Mouse (Mus musculus) c-Kit-positive CD71-positive TER-119-positive erythroid progenitor cells, embryonic 14.5 days (primary cell): ENCODE measurements around the gene Dysf.

ENCODE experiments used
- DNase-seq: peaks from one replicate; pipeline ENCODE4 v3.0.0-alpha.2; 2013; ENCODE audit warnings: low spot score

The Dysf gene

GRCm38 (mm10) chr6:84119731-84120530, 111.5 kb downstream of the Dysf start:
- no peak for DNase-seq

GRCm38 (mm10) chr6:84124609-84125008, 116.2 kb downstream of the Dysf start:
- no peak for DNase-seq

- no peak for DNase-seq
Measured at GRCm38 (mm10) chr6:84125101-84125500, 116.7 kb downstream of the Dysf start.

- DNase-seq = no peak
Measured at GRCm38 (mm10) chr6:84128229-84128628, 119.8 kb downstream of the Dysf start.

GRCm38 (mm10) chr6:84130867-84131266, 122.5 kb downstream of the Dysf start:
- no peak for DNase-seq

GRCm38 (mm10) chr6:84131539-84131938, 123.1 kb downstream of the Dysf start:
- DNase-seq = no peak

- no peak for DNase-seq
Measured at GRCm38 (mm10) chr6:84133053-84133452, 124.7 kb downstream of the Dysf start.

GRCm38 (mm10) chr6:84133996-84134721, 125.8 kb downstream of the Dysf start:
- DNase-seq = no peak

GRCm38 (mm10) chr6:84134722-84135394, 126.5 kb downstream of the Dysf start:
- no peak for DNase-seq

- DNase-seq = no peak
Measured at GRCm38 (mm10) chr6:84135709-84136108, 127.3 kb downstream of the Dysf start.

- no peak for DNase-seq
Measured at GRCm38 (mm10) chr6:84136345-84136744, 128.0 kb downstream of the Dysf start.

- no peak for DNase-seq
Measured at GRCm38 (mm10) chr6:84139932-84140331, 131.5 kb downstream of the Dysf start.

- DNase-seq = no peak
Measured at GRCm38 (mm10) chr6:84142481-84142880, 134.1 kb downstream of the Dysf start.

- DNase-seq = no peak
Measured at GRCm38 (mm10) chr6:84143328-84143727, 134.9 kb downstream of the Dysf start.

- no peak for DNase-seq
Measured at GRCm38 (mm10) chr6:84144393-84144792, 136.0 kb downstream of the Dysf start.

GRCm38 (mm10) chr6:84147206-84148004, 139.0 kb downstream of the Dysf start:
- DNase-seq = no peak

GRCm38 (mm10) chr6:84148470-84148869, 140.1 kb downstream of the Dysf start:
- DNase-seq = no peak

GRCm38 (mm10) chr6:84154508-84154907, 146.1 kb downstream of the Dysf start:
- no peak for DNase-seq

GRCm38 (mm10) chr6:84155765-84156164, 147.4 kb downstream of the Dysf start:
- no peak for DNase-seq

- no peak for DNase-seq
Measured at GRCm38 (mm10) chr6:84156481-84157025, 148.2 kb downstream of the Dysf start.

GRCm38 (mm10) chr6:84159046-84159445, 150.7 kb downstream of the Dysf start:
- DNase-seq = no peak

- DNase-seq = no peak
Measured at GRCm38 (mm10) chr6:84167612-84168011, 159.2 kb downstream of the Dysf start.
